Mouse (Mus musculus) heart, embryonic 10.5 days (tissue): Measurements from ENCODE around the gene Ccin. TPM values are rescaled to one million over a fixed set of nuclear protein-coding genes. Genes with fewer than 3 reads are reported as not detected.

ENCODE experiments used
- DNase-seq: peaks from one replicate; pipeline ENCODE4 v3.0.0-alpha.2; 2017; ENCODE audit warnings: low spot score
- H3K27ac ChIP-seq: fragments of 300-500 bp; sonication (generic); 2 replicates; pipeline ENCODE4 v1.5.1; 2016; ENCODE audit warnings: mild to moderate bottlenecking
- H3K27me3 ChIP-seq: fragments of 300-500 bp; sonication (generic); 2 replicates; pipeline ENCODE4 v1.6.1; 2016; ENCODE audit warnings: mild to moderate bottlenecking; ENCODE audit not compliant: poor library complexity, insufficient read depth, severe bottlenecking
- H3K36me3 ChIP-seq: fragments of 300-500 bp; sonication (generic); 2 replicates; pipeline ENCODE4 v1.6.1; 2016; ENCODE audit warnings: mild to moderate bottlenecking, moderate library complexity
- H3K4me1 ChIP-seq: fragments of 300-500 bp; sonication (generic); 2 replicates; pipeline ENCODE4 v1.6.1; 2016; ENCODE audit warnings: mild to moderate bottlenecking
- H3K4me3 ChIP-seq: fragments of 300-500 bp; sonication (generic); 2 replicates; pipeline ENCODE4 v1.5.1; 2016; ENCODE audit warnings: mild to moderate bottlenecking, moderate library complexity
- H3K9me3 ChIP-seq: fragments of 300-500 bp; sonication (generic); 2 replicates; pipeline ENCODE4 v1.6.1; 2016; ENCODE audit warnings: mild to moderate bottlenecking, moderate library complexity
- WGBS: fragments of 180-500 bp; shearing (Covaris S2); methylation state at CpG from one replicate; pipeline ENCODE4 v1.1.7; 2016; 5-methylcytosine and 5-hydroxymethylcytosine counted together
- polyA plus RNA-seq: library from polyadenylated mRNA; unstranded; fragments of >200 nt; fragmentation: Nextera tagmentation; extraction: Ambion mirVana; gene quantifications from 2 replicates; pipeline ENCODE4 v1.2.1, GENCODE M21; 2016

The Ccin gene
- polyA plus RNA-seq, 1 experiment from 2014 or later = not detected

DNA sequence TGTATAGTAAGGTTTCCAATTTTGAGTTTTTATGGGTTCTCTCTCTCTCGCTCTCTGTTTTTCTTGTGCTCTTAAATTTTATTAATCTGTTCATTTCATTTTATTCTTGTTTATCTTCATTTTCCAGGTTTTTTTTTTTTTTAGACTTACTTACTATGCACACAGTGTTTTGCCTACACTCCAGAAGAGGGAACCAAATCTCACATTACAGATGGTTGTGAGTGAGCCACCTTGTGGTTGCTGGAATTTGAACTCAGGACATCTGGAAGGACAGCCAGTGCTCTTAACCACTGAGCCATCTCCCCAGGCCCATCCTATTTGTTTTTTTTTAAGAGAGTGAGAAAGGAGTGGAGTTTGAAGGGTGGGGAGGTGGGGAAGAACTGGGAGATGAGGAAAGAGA, 26.9 kb downstream of the Ccin start:
- peak; percentile 38 for DNase-seq
- H3K36me3 ChIP-seq = 0 out of 2 replicates have a peak, but pooled peaks cover 3% of the 10 kb centered on the region
- no peak overlapping the region for H3K27ac ChIP-seq
- 85% methylated on average over 1 of the region's 1 CpGs for WGBS
- no peaks in the 10 kb centered on the region for H3K9me3 ChIP-seq
- no peaks in the 10 kb centered on the region for H3K27me3 ChIP-seq
- H3K4me1 ChIP-seq = peaks cover 18% of the 10 kb centered on the region
- no peak overlapping the region for H3K4me3 ChIP-seq

DNA sequence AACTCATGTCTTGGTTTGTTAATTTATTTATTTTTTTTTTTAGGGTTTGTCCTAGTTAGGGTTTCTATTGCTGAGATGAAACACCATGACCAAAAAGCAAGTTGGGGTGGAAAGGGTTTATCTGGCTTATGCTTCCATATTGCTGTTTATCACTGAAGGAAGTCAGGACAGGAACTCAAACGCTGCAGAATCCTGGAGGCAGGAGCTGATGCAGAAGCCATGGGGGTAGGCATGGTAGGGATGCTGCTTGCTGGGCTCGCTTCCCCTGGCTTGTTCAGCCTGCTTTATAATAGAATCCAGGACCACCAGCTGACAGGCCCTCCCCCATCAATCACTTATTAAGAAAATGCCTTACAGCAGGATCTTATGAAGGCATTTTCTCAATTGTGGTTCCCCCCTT, 27.6 kb downstream of the Ccin start:
- Histone ChIP-seq H3K9me3 (no peaks in the 10 kb centered on the region), H3K27me3 (no peaks in the 10 kb centered on the region), H3K36me3 (0 out of 2 replicates have a peak, but pooled peaks cover 5% of the 10 kb centered on the region), H3K4me1 (peaks cover 20% of the 10 kb centered on the region), H3K27ac (no peak overlapping the region), H3K4me3 (no peak overlapping the region)
- DNase-seq = no peak
- 45% methylated on average over 2 of the region's 2 CpGs for WGBS

DNA sequence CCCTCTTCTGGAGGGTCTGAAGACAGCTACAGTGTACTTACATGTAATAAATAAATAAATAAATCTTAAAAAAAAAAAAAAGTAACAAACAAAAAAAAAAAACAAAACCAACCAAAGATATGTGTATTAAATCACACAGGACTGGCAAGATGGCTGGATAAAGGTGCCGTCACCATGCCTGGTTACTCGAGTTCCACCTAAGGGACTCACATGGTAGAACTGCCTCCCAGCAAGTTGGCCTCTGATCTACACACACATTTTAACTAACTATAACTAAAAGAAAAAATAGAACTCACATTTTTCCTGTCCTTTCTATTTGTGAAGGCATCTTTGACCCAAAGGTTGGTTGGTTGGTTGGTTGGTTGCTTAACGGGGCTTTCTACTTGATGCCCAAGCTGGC, 28.5 kb downstream of the Ccin start:
- DNase-seq = no peak
- peak overlapping the region; percentile 91 for H3K27ac ChIP-seq
- no peaks in the 10 kb centered on the region for H3K27me3 ChIP-seq
- peaks cover 8% of the 10 kb centered on the region; the same call in 1 of the 2 replicates for H3K36me3 ChIP-seq
- H3K4me3 ChIP-seq = peak overlapping the region; percentile 98
- no peaks in the 10 kb centered on the region for H3K9me3 ChIP-seq
- H3K4me1 ChIP-seq = peaks cover 23% of the 10 kb centered on the region
- WGBS = 72% methylated on average over 3 of the region's 3 CpGs

DNA sequence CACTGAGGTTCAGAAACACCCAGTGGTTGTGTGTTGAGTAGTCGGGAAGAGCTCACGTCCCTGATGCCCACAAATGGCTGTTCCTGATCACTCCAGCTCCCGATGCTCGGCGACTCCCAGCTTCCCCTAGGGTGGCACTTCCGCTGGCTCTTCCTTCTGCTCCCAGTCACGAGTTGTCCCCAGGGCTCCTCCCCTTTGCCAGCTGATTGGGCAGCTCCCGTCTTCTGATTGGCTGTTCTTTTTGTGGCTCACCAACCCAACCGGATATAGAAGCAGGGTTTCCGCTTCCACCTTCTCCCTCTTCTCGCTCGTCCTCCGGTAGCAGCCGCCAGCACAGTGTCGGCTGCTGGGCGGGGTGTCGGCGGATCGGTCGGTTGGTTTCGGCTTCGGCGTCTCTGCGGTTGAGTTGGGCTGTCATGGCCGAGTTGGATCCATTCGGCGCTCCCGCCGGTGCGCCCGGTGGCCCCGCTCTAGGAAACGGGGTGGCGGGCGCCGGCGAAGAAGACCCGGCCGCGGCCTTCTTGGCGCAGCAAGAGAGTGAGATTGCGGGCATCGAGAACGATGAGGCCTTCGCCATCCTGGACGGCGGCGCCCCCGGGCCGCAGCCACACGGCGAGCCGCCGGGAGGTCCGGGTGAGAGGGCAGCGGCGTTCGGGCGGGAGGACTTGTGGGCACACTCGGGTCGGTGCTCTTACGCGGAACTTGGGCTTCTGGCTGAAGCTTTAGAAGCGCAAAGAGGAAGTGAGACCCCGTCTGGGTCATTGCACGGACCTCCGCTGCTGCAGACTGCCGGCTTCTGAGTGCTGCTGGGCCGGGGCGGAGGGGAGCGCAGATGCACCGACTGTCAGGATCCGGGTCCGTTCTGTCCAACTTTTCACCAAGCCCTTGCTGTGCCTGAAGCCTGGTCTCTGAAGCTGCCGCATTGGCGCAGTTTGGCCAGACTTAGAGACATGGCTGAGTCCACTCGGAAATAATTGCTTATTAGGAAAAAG, 29.4 kb downstream of the Ccin start:
- Histone ChIP-seq H3K27me3 (no peaks in the 10 kb centered on the region), H3K4me3 (peak overlapping the region; percentile 98), H3K9me3 (no peaks in the 10 kb centered on the region), H3K36me3 (peaks cover 14% of the 10 kb centered on the region; the same call in 1 of the 2 replicates), H3K4me1 (peaks cover 26% of the 10 kb centered on the region), H3K27ac (peak overlapping the region; percentile 91)
- WGBS = under 1% methylated on average over 77 of the region's 77 CpGs
- peak; percentile 98 for DNase-seq

DNA sequence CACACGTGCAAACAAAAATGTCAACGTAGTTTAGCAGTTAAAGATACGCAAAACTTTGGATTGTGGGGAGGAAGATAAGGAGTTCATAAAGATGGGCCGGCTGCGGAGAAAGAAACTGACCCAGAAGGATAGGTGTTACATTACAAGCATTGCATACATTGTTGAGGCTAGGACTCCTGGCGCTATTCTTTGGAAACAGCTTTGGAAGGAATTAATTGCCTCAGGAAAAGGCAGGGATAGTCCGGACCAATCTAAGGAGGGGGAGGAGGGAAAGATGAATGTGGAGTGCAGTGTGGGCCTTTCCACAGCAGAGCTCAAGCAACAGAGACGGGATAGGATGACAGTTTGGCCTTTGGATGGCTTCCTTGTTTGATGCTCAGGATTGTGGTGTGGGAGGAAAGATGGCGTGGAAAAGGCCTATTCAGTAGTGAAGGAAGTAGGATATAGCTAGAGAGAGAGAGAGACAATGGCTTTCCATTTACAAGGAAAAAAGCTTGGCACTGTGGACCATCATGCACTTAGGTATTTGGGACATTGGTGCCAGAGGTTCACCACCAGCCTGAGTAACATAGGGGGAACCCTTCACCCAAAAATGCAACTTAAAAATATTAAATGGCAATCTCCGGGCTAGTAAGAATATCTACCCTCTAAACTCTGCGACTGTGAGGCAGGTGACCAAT, 30.2 kb downstream of the Ccin start:
- Histone ChIP-seq H3K9me3 (no peaks in the 10 kb centered on the region), H3K27me3 (no peaks in the 10 kb centered on the region), H3K4me3 (peak overlapping the region; percentile 98), H3K4me1 (peaks cover 34% of the 10 kb centered on the region), H3K27ac (peak overlapping the region; percentile 91), H3K36me3 (peaks cover 20% of the 10 kb centered on the region)
- WGBS = 27% methylated on average over 11 of the region's 11 CpGs
- peak; percentile 67 for DNase-seq

DNA sequence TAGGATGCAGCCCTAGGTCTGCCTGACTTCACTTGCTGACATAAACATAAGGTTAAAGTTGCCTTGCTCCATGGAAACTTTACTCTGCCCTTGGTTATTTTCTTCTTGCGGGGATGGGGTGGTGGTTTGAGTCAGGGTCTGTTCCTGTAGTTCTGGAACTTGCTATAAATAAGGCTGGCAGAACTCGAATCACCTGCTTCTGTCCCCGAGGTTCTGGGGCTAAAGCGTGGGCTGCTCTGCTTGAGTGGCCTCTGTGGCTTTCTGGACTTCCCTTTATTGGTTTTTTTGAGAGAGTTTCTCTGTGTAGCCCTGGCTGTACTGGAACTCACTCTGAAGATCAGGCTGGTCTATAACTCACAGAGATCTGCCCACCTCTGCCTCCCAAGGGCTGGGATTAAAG, 32.8 kb downstream of the Ccin start:
- peak; percentile 42 for DNase-seq
- H3K4me3 ChIP-seq = no peak overlapping the region
- WGBS = 93% methylated on average over 4 of the region's 4 CpGs

DNA sequence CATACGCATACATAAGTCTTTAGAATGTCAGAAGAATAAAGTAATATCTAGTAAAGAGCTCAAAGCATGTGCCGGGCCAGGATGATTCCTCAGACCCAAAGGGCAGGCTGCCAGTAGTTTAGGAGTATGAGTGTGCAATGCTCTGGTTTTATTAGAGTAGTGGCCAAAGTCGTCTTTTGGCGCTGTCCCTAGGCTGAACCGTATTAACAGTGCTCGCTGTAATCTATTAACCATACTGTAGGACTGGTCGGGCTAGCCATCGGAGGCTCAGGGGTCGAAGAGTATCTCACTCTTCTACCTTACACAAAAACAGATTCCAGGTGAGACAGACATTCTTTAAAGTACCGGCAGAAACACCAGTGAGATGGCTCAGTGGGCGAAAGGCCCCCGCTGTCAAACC, 33.5 kb downstream of the Ccin start:
- Histone ChIP-seq H3K36me3 (peaks cover 50% of the 10 kb centered on the region), H3K27me3 (no peaks in the 10 kb centered on the region), H3K4me1 (peaks cover 37% of the 10 kb centered on the region), H3K4me3 (no peak overlapping the region), H3K27ac (no peak overlapping the region), H3K9me3 (no peaks in the 10 kb centered on the region)
- DNase-seq = peak; percentile 61
- 93% methylated on average over 12 of the region's 12 CpGs for WGBS

More for the DNA sequence above, 32.8 kb downstream of the Ccin start:
- Histone ChIP-seq H3K27me3 (no peaks in the 10 kb centered on the region), H3K4me1 (peaks cover 37% of the 10 kb centered on the region), H3K36me3 (peaks cover 43% of the 10 kb centered on the region), H3K9me3 (no peaks in the 10 kb centered on the region), H3K27ac (no peak overlapping the region)

DNA sequence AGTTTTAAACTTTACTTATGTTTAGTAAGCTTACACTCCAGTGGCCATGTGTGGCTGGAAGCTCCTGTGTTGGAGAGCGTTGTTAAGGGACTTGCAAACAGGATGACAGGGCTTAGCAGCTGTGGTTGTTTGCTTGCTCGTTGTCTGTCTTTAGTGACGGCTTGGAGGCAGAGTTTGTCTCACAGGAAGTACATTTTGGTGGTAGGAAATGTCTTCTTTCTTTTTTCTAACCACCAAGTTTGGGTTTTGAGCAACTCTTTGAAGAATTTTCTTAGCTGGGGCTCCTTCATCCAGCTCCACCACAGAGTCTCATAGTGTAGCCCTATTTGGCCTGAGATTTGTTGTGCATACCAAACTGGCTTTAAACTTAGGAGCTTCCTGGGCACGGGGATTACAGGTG, 39.0 kb downstream of the Ccin start:
- no peaks in the 10 kb centered on the region for H3K27me3 ChIP-seq
- H3K27ac ChIP-seq = no peak overlapping the region
- H3K9me3 ChIP-seq = no peaks in the 10 kb centered on the region
- WGBS = 86% methylated on average over 4 of the region's 4 CpGs
- peaks cover 14% of the 10 kb centered on the region for H3K4me1 ChIP-seq
- no peak overlapping the region for H3K4me3 ChIP-seq
- peak; percentile 41 for DNase-seq
- peaks cover 95% of the 10 kb centered on the region for H3K36me3 ChIP-seq

DNA sequence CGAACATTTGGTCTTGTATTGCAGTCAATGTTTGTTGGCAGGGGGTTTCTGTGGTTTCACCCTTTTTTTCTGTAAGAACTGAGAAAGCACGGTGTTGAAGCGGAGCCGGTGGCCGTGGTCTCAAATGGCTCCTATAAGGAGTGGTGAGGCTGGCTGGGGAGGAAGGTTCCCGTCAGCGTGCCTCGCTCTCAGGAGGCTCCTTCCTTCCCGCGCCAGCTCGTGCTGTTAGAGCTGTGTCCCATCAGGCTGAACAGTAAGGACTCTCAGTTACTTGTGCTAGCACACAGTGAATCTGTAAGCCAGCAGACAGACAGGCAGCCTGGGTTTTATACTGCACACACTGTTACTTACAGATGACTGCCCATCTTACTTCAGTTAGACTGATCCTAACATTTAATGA, 39.5 kb downstream of the Ccin start:
- Histone ChIP-seq H3K27ac (no peak overlapping the region), H3K4me1 (peaks cover 12% of the 10 kb centered on the region), H3K27me3 (no peaks in the 10 kb centered on the region), H3K4me3 (no peak overlapping the region), H3K36me3 (peaks cover 99% of the 10 kb centered on the region), H3K9me3 (no peaks in the 10 kb centered on the region)
- peak; percentile 61 for DNase-seq
- 95% methylated on average over 11 of the region's 11 CpGs for WGBS

DNA sequence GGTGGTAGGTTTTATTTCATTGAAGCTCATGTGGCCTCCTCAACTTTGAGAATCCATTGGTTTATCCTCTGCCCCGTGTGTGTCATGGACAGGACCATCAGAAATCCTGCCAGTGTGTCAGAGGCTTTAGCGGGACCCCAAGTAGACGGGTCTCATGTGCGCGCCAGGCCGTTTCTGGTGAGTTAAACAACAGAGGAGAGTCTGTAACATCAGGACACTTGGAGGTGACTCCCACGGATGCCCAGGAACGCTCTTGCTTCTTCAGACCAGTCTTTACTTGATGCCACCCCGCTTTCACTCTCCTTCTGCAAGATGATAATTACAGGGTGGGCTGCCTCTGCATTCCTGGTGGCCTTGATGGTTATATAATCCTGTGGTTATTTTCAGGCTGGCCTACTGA, 40.4 kb downstream of the Ccin start:
- Histone ChIP-seq H3K4me3 (no peak overlapping the region), H3K4me1 (peaks cover 11% of the 10 kb centered on the region; the same call in 1 of the 2 replicates), H3K9me3 (no peaks in the 10 kb centered on the region), H3K36me3 (peaks cover 96% of the 10 kb centered on the region), H3K27me3 (no peaks in the 10 kb centered on the region), H3K27ac (no peak overlapping the region)
- WGBS = 93% methylated on average over 9 of the region's 9 CpGs
- peak; percentile 57 for DNase-seq

DNA sequence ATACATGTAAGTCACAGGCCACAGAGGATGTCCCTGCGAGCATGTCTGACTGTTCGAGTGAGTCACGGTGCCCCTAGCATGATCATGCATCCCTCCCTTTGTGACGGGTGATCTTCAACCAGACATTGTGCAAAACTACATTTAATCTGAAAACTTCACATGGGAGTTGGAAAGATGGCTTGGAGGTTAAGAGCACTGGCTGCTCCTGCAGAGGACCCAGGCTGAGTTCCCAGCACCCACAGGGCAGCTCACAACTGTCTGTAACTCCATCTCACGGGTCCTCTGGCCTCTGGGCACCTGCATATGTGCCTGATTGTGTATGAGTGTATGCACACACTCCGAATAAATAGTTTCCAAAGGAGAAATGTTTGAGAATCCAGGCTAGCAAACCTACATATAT, 41.0 kb downstream of the Ccin start:
- Histone ChIP-seq H3K27me3 (no peaks in the 10 kb centered on the region), H3K27ac (no peak overlapping the region), H3K4me3 (no peak overlapping the region), H3K36me3 (peaks cover 96% of the 10 kb centered on the region), H3K4me1 (peaks cover 16% of the 10 kb centered on the region), H3K9me3 (no peaks in the 10 kb centered on the region)
- DNase-seq = peak; percentile 52
- 96% methylated on average over 6 of the region's 6 CpGs for WGBS

DNA sequence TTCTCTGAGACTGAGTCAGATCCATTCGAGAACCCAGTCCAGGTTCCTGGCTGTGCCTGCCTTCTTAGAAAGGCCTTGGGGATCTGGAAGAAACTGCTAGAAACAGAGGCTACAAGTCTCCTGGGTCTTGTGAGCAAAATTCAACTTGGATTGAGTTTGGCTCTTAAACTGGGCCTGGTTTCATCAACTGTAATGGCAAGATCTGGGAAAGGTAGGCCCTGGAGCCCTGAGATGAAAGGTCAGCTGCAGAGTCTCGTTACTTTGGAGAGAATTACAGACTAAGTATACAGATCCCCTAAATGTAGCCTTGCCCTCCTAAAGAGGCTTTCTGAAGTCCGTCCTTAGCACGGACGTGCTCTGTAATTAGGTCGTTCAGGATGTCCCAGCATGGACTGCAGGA, 42.3 kb downstream of the Ccin start:
- no peaks in the 10 kb centered on the region for H3K27me3 ChIP-seq
- peak; percentile 51 for DNase-seq
- H3K27ac ChIP-seq = no peak overlapping the region
- H3K36me3 ChIP-seq = peaks cover 96% of the 10 kb centered on the region
- 92% methylated on average over 6 of the region's 6 CpGs for WGBS
- H3K4me3 ChIP-seq = no peak overlapping the region
- peaks cover 28% of the 10 kb centered on the region for H3K4me1 ChIP-seq
- no peaks in the 10 kb centered on the region for H3K9me3 ChIP-seq
